Mouse (Mus musculus) spleen, adult 2 months (tissue): ENCODE measurements around the gene Car15. TPM values are rescaled to one million over a fixed set of nuclear protein-coding genes. Genes with fewer than 3 reads are reported as not detected.

Experiments used
- DNase-seq, 2 experiments: peaks; one replicate each; pipeline versions ENCODE4 v3.0.0 to v3.0.0-alpha.2; 2012 to 2021; ENCODE audit warnings: low spot score in 2 of 2, low read depth in 1 of 2
- H3K27ac ChIP-seq: fragments of 200-500 bp; 2 replicates; pipeline ENCODE4 v1.5.1; 2012; ENCODE audit warnings: low read length, inconsistent platforms; ENCODE audit not compliant: insufficient read depth
- H3K27me3 ChIP-seq: fragments of 200-500 bp; 2 replicates; pipeline ENCODE4 v1.6.1; 2012; ENCODE audit warnings: mild to moderate bottlenecking, moderate library complexity, low read length, inconsistent platforms; ENCODE audit not compliant: control insufficient read depth, insufficient read depth
- H3K36me3 ChIP-seq: fragments of 200-500 bp; 2 replicates; pipeline ENCODE4 v1.6.1; 2012; ENCODE audit warnings: mild to moderate bottlenecking, low read length, inconsistent platforms; ENCODE audit not compliant: control insufficient read depth, insufficient read depth
- H3K4me1 ChIP-seq: fragments of 200-500 bp; 2 replicates; pipeline ENCODE4 v1.6.1; 2011; ENCODE audit warnings: inconsistent platforms; ENCODE audit not compliant: control insufficient read depth, insufficient read depth, insufficient read length
- H3K4me3 ChIP-seq: fragments of 200-500 bp; 2 replicates; pipeline ENCODE4 v1.5.1; 2011; ENCODE audit warnings: mild to moderate bottlenecking, inconsistent platforms; ENCODE audit not compliant: insufficient read depth, insufficient read length; ENCODE audit errors: extremely low read depth
- CTCF ChIP-seq: fragments of 200-500 bp; IDR thresholded peaks from 2 replicates; pipeline ENCODE4 v1.5.1; 2011; ENCODE audit warnings: mild to moderate bottlenecking, inconsistent platforms; ENCODE audit not compliant: insufficient read depth, insufficient read length, insufficient replicate concordance; ENCODE audit errors: extremely low read depth
- POLR2A ChIP-seq: fragments of 200-500 bp; IDR thresholded peaks from 2 replicates; pipeline ENCODE4 v1.6.1; 2011; ENCODE audit warnings: low read depth, low read length, inconsistent platforms
- WGBS: fragments of 180-500 bp; shearing (Covaris S2); methylation state at CpG from one replicate; pipeline ENCODE4 v1.1.7; 2018; 5-methylcytosine and 5-hydroxymethylcytosine counted together
- polyA plus RNA-seq: library from polyadenylated mRNA; depleted of rRNA; stranded (reverse); fragments of >200 nt; gene quantifications from 2 replicates; pipeline ENCODE4 v1.2.3, GENCODE M21; 2012; rRNA removed

The Car15 gene
- polyA plus RNA-seq = 10.0 and 11.2 TPM in 2 replicates

- 77% methylated on average over 6 of the region's 6 CpGs for WGBS
- Histone ChIP-seq H3K27ac (no peak within 1 kb of the TSS), H3K4me3 (no peak within 1 kb of the TSS), H3K4me1 (no peaks in the 10 kb centered on the region; the same call in 1 of the 2 replicates), H3K27me3 (peaks cover 8% of the 10 kb centered on the region), H3K36me3 (peaks cover 14% of the 10 kb centered on the region)
- no peak for TF ChIP-seq POLR2A
- no peak for TF ChIP-seq CTCF
- DNase-seq = no peak
Measured at GRCm38 (mm10) chr16:17838051-17838450, at the start of gene Car15. Gene Car15 (minus strand): TSS chr16:17838364.

- H3K4me3 ChIP-seq = no peak overlapping the region
- 88% methylated on average over 6 of the region's 6 CpGs for WGBS
- no peak overlapping the region for H3K27ac ChIP-seq
- H3K4me1 ChIP-seq = no peaks in the 10 kb centered on the region
- no peaks in the 10 kb centered on the region; the same call in 1 of the 2 replicates for H3K36me3 ChIP-seq
- no peaks in the 10 kb centered on the region for H3K27me3 ChIP-seq
- no peak for DNase-seq
- TF ChIP-seq POLR2A = no peak
- TF ChIP-seq CTCF = no peak
Measured at GRCm38 (mm10) chr16:17884116-17884515, 46.0 kb upstream of the Car15 start.

- TF ChIP-seq CTCF (no peak), POLR2A (no peak)
- Histone ChIP-seq H3K4me3 (no peak overlapping the region), H3K27ac (no peak overlapping the region), H3K36me3 (no peaks in the 10 kb centered on the region; the same call in 1 of the 2 replicates), H3K4me1 (no peaks in the 10 kb centered on the region), H3K27me3 (no peaks in the 10 kb centered on the region)
- no peak for DNase-seq
Measured at GRCm38 (mm10) chr16:17882196-17882595, 44.0 kb upstream of the Car15 start.

GRCm38 (mm10) chr16:17879571-17879970 is 41.4 kb upstream of the Car15 start:
- no peaks in the 10 kb centered on the region; the same call in 1 of the 2 replicates for H3K36me3 ChIP-seq
- TF ChIP-seq CTCF (no peak), POLR2A (no peak)
- 94% methylated on average over 4 of the region's 4 CpGs for WGBS
- no peak for DNase-seq
- H3K27me3 ChIP-seq = no peaks in the 10 kb centered on the region
- no peak overlapping the region for H3K27ac ChIP-seq
- no peaks in the 10 kb centered on the region for H3K4me1 ChIP-seq
- H3K4me3 ChIP-seq = no peak overlapping the region

- no peak overlapping the region for H3K27ac ChIP-seq
- 88% methylated on average over 1 of the region's 1 CpGs for WGBS
- no peaks in the 10 kb centered on the region for H3K4me1 ChIP-seq
- peaks cover 6% of the 10 kb centered on the region for H3K36me3 ChIP-seq
- DNase-seq = no peak
- no peaks in the 10 kb centered on the region for H3K27me3 ChIP-seq
- no peak overlapping the region for H3K4me3 ChIP-seq
- TF ChIP-seq POLR2A (no peak), CTCF (no peak)
Measured at GRCm38 (mm10) chr16:17876096-17876495, 37.9 kb upstream of the Car15 start.

GRCm38 (mm10) chr16:17875174-17875573 is 37.0 kb upstream of the Car15 start:
- TF ChIP-seq POLR2A = no peak
- no peak for TF ChIP-seq CTCF
- Histone ChIP-seq H3K36me3 (peaks cover 8% of the 10 kb centered on the region), H3K27me3 (no peaks in the 10 kb centered on the region), H3K4me3 (no peak overlapping the region), H3K27ac (no peak overlapping the region), H3K4me1 (no peaks in the 10 kb centered on the region)
- 97% methylated on average over 4 of the region's 4 CpGs for WGBS
- DNase-seq = no peak

- Histone ChIP-seq H3K4me3 (no peak overlapping the region), H3K27ac (no peak overlapping the region), H3K27me3 (no peaks in the 10 kb centered on the region), H3K36me3 (peaks cover 9% of the 10 kb centered on the region), H3K4me1 (no peaks in the 10 kb centered on the region)
- TF ChIP-seq CTCF (no peak), POLR2A (no peak)
- 89% methylated on average over 4 of the region's 4 CpGs for WGBS
- DNase-seq = no peak
Measured at GRCm38 (mm10) chr16:17872995-17873394, 34.8 kb upstream of the Car15 start.
